Mouse (Mus musculus) layer of hippocampus, adult 11-12 months (tissue): Measurements from ENCODE around the gene Egln3.

Source experiments
- DNase-seq: peaks from one replicate; pipeline ENCODE4 v3.0.0; 2022; ENCODE audit warnings: low spot score

The Egln3 gene

DNA sequence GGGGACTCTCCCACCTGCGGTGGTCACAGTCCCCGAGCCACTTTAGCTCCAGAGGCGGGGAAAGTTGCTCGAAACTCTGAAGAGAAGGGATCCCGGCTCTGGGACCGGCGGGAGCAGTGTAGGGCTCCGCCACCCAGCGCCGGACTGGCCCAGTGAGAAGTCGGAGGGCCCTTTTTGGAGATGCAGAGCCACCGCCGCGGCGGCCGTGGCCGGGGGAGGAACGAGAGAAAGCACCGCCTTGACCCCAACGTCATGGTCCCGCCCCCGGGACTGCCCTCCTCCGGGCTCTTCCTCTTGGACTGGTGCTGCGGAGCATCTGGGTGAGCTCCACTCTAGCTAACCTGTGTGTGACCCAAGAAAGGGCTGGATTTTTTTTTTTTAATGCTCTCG is at the start of gene Egln3:
Gene Egln3, minus strand, starts transcription at position 205 of the 390 bp plus-strand sequence.
- peak; percentile 77 for DNase-seq

DNA sequence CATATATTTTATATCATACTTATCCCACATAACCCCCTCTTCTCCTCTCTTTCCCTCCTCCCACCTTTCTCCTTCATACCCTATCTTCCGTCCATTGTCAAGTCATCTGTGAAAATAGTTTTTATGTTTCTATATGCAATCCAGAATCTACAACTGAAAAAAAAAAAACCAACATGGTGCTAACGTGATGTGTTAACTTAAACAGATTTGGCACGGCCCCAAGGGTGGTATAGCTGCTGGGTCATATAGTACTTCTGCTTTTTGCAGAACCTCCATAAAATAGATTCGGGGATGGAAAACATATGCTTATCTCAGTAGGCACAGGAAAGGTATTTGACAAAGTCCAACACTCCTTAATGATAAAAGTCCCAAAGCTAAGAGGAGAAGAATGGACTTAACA is 49.8 kb upstream of the Egln3 start:
- no peak for DNase-seq

DNA sequence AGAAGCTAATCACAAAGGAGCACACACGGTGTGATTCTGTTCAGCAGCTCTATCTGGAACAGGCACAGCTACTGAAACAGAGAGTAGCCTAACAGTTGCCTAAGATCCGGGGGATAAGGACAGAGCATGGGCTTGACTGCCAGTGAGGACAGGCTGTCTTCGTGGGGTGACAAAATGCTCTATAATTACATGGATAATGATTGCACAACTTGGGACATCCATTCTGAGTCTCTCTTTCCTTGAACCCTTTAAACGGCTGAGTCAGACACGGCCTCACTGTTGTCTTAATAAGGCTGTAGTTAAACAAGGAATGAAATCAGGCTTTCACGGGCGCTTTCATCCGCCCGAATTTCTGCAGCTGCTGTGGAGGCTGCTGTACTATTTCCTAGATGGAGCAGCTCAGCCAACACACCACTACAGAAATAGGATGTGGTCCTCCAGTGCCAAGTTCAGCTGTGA is 48.3 kb upstream of the Egln3 start:
- DNase-seq, result peak; percentile 17

DNA sequence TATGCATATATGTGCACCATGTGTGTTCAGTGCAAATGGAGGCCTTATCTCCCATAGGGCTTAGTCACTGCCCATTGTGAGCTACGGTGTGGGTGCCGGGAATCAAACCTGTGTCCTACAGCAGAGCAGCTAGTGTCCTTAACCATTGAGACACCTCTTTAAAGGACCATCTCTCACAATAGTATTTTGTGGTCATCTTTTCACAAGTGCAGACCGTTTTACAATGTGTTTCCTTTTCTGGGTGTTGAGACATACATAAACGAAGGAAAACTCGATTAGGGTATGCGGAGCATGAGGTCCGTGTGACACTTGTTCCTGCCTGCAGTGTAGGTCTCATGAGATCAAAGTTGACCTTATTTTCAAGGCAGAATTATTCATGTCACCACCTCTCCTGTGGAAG is 44.2 kb upstream of the Egln3 start:
- no peak for DNase-seq

DNA sequence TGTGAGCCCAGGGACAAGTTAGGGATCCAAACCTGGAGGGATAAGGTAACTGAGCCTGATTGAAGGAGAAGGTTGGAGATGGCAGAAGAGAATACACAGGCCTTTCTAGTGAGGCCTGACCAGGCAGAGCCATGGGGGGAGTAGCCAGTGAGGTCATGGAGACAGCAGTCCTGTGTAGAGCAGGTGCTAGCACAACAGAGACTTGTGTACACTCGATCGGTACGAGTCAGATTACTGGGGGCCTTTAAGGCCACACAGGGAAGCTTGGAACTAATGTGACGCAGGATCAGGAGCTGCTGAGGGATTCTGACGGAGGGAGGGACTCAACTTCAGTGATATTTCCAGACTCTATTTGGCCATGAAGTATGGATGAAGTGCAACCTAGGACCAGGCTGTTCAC is 39.5 kb upstream of the Egln3 start:
- no peak for DNase-seq

DNA sequence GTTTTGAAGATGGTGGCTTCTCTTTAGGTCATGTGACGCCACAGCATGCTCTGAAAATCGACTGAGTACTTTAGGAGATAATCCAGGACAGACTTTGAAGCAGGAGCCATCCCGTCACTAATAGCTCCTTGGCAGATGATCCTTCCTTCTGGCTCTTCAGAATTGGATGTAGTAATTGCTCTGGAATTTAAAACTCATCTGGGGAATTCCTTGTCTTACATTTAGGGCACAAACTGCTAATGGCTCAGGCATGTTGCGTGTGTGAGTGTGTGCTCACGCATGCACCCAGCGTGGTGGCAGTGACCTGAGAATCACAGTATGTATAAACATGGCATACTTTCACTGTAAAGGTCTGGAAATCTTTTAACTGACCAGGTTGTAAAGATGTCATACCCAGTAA is 38.3 kb upstream of the Egln3 start:
- DNase-seq, result no peak

DNA sequence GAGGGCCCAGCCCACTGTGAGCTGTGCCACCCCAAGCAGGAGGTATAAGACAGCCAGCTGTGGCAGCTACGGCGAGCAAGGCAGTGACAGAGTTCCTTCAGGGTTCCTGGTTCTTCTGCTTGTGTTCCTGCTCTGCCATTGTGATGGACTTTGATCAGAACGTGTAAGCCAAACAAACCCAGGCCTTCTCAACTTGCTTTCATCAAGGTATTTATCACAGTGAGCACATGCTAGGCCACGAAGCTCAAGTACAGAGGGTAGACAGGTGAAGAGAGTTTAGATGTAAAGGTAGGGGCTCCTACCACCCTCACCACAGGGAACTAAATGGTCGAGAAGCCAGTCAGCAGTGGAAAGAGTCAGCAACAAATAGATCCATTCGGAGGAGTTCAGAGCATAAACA is 30.1 kb upstream of the Egln3 start:
- no peak for DNase-seq

DNA sequence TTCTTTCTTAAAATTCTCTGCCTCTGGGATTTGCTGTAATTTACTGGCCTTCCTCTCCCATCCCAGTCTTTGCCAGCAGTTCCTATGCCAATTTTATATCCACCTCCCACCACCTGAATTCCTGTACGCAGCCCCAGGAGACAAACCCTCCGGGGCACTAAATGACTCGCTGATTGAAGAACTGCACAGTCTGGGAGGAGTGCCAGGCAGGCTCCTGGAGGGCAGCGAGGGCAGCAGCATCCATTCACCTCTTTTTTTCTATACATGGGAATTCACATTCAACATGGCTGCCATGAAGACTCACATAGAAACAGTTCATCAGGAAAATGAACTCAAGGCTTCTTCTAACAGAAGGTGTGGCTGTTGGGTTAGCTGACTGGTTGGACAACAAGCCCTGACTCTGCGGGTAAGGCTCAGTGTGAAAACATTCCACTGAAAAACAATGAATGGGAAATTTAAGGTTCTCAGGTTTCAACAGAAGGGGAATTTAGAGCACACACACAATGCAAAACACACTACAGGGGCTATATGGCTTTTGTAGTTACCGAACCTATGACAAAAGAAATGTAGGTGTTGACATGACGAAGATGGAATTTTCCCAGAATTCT is 29.4 kb upstream of the Egln3 start:
- no peak for DNase-seq

DNA sequence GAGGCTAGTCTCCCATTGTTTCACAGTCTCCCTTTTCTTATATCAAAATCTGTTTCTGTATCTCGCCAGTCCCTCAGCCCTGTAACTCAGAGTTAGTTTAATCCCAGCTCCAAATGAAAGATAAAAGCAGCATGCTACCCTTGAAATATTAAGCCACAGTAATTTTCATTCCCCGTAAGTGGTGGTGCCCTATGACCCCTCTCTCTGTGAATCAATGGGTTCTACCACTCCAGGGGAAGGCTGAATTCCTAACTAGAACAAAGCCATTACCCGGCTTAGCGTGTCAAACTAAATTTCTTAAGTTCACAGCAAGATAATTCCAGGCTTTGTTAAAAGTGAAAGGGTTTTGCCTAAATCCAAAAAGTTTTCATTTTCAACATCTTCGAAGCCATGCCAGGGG is 28.8 kb upstream of the Egln3 start:
- no peak for DNase-seq

DNA sequence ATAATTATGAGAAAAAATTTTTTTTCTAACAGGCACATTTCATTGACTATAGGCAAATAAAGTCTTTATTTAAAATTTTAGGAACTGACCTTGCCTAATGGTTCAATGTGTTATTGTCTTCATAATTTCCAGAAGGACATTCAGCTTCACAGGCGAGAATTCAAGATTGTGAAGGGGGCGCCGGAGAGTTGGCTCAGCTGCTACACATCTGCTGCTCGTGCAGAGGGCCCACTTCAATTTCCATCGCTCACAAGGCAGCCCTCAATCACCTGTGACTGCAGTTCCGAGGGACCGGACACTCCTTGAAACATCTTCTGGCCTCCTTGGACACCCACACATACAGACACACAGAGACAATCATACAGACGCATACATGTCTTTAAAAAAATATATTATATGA is 23.9 kb upstream of the Egln3 start:
- DNase-seq, result no peak

DNA sequence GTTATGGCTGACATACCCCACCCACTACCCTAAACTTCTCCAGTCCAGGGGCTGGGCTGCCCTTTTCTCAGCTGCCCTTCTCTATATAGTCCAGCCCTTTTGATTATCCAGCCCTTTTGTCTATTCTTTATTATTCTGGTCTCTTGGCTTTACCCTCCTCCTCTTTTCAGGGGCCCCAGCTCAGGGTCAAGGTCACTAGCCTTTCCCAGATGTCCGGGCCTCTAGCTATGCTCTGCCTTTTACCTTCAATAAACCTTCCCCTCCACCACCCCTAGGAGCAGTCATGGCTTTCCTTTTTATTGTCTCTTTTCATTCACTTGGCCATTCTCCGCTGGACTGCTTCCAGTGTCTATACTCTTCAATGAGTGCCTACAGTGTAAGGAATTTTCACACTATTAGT is 22.7 kb upstream of the Egln3 start:
- no peak for DNase-seq

DNA sequence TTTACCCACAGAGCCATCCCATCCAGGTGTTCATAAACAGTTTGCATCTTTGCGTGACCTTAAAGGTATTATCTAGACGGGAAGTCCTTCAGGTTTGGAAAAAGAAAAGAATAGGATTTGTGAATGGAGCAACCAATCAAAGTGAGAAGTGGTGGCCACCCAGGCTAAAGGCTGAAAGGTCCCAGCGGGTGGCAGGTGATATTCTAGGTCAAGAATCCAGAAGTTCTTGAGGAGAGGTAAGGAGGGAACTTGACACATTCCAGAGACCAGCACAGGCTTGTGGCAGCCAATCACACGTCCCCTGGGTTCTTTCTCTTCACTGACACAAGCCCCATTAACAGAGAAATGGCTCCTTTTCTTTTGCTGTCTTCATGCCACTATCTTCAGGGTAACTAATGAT is 21.9 kb upstream of the Egln3 start:
- DNase-seq, result no peak

DNA sequence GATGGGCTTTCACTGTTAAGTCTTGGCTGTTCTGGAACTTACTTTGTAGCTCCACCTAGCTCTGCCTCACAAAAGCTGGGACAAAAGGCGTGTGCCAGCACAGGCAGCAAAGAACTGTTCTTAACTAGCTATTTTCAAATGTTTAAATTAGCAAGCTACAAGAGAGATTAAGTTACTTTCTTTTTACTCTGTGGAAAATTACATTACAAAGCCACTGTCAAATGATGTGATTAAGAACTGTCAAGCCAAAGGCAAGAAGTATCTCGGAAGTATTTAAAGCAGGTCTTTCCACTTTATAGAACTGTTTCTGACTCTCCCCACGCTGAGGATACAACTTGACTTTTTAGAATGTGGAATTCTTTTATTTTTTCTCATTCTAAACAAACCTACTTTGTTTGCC is 21.4 kb upstream of the Egln3 start:
- DNase-seq, result no peak

DNA sequence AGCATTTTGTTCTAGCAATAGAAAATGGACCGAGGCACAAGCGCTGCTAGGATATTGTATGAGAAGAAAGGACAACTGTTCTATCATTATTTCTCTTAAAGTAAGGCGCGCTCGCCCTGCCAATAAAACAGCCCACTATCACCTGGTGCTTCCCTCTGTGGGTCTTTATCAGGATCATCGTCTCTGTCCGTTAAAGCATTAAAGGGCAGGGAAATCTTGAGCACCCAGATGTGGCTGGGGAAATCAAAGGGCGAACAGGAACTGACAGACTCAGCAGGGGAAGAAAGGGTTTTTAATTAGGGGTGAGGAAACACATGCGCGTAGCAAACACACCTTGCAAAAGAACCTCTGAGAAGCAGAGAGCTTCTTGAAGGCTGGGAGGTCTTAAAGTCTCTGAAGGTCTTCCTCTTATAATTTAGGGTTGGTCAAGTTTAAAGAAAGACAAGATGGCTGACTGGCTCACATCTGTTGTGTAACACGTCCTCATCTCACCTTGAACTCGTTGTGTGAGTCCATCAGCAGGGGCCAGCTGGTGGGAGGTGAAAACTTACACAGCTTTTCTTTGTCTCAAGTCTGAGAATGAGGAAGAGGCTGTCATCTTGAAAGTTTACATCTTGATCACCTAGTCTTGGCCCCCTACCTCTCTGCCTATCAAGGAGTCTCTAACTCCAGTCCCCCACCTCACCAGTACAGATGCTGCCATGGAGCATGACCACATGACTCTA is 18.5 kb upstream of the Egln3 start:
- no peak for DNase-seq

DNA sequence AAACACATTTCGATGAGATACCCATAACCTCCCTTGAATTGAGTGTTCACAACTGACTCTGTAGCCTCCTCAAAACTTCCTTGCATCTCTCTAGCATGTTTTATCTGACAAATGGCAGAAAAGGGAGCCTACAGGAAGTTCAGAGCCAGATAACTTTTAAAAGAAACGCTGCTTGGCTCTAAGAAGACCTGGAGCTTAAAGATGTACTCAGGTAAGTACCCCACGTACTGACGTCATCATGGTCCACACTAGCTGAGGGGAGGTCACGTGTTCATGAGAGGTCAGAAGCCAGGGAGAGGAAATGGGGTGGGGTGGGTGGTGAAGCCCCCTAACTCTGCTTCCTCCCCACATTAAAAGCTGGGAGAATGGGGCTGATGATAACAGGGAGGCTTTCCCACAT is 13.0 kb upstream of the Egln3 start:
- no peak for DNase-seq

DNA sequence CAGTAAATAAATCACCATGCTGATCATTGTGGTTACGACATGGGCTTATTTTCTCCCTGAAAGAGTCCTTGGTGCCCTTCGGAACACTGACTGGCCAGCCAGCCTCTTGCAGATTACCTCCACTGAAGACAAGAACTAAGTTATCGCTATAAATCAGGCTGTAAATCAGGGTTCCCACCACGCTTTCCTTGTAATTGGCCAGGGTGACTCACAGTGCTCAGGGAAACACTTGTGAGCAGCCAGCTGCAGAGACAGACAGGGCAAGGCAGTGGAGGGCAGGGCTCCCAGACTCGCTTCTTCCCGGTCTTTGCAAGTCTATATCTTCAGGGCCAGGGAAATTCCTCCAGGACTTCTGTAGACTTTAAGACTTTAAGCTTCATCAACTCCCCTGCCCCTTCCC is 10.8 kb upstream of the Egln3 start:
- no peak for DNase-seq

DNA sequence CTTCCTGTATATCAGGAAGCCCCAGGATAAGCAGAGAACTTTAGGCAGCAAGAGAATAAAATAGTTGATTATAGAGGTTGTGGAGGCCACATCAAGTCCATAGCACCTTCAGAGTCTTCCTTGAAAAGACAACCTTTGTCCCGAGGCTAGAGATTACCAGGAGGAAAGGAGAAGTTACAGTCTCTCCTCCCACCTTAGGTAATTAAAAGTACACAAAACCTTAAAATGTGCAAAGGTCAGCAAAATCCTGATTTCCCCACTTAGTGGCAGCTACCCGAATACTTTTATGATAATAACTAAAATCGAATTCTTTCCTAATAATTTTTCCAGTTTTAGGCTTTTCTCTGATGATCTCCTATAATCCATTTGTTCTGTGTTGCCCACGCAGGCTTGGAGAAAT is 10.2 kb upstream of the Egln3 start:
- no peak for DNase-seq

DNA sequence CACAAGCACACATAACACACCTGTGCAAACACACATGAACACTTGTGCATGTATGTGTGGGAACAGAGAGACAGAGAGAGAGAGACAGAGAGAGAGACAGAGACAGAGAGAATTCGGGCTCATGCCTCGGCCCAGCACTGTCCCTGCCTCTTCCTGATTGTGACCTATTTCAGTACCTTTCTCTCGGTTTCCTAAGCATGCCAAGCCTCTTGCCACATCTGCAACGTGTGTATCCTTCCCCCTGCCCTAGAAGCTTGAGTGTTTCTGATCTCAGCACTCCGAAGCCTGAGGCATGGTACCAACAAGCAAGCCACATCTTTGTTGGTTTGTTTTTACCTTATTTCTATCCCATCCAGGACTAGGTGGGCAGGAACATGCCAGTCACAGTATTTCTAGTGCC is 9.6 kb upstream of the Egln3 start:
- DNase-seq, result no peak

DNA sequence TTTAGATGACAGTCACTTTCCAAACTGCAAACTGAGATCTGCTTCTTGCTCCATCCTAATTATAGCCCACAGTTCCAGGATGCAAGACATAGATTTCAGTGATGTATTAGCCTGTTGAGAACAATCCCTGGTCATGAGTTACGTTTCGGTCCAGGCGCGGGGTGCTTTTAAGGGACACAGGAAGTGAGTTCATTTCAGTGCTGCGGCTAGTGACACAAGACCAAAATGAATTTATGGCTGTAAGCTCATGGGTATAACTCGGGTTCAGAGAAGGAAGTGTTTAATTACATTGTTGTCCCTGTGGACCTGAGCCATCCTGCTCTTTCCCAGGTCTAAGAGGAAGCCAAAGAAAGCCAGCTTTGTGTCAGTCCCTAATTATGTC is 5.5 kb upstream of the Egln3 start:
- DNase-seq, result no peak

DNA sequence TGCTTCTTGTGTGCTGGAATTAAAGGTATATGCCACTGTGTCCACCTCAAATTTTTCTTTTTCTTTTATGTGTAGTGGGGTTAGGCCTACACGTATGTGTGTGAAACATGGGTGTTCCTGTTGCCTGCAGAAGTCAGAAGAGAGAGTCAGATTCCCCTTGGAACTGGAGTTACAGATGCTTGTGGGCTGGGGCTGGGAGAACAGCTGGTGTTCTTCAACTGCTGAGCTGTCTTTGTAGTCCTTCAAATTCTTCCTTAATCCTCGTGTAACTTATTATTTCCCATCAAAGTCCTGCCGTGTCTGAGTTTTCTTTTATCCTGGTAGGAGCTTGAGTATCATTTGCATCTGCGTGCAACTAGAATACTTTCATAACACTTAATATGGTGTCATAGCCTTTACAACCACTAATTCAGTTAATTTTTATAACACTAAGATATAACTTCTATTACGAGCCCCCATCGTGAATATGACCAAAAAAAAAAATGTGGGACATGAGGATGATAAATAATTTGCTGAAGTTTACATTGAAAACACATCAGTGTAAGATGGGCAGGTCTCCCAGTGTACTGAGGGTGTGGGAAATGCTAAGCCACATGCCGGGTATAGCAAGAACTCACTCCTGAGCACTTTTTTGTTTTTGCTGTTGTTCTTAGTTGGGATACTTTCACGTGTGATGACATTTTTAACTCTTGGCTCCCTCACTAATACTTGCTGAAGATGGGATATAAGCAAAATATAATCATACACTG is 4.9 kb upstream of the Egln3 start:
- DNase-seq, result no peak

DNA sequence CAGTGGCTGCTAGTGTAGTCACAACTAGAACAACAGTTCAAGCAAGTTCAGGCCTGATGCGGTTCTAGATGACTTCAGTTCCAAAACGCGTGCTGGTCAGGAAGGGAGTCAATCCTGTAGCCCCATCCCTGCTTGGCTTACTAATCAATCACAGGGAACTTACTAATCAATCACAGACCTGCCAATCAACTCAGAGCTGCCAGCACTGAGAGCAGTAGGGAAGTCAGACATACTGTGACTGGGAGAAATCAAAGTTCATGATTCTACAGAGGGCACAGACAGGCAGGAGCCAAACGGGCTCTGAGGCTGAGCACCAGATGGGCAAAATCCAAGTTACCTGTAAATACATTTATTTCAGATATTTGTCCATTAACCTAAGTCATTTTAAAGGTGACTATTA is 2.1 kb upstream of the Egln3 start:
- DNase-seq, result no peak

DNA sequence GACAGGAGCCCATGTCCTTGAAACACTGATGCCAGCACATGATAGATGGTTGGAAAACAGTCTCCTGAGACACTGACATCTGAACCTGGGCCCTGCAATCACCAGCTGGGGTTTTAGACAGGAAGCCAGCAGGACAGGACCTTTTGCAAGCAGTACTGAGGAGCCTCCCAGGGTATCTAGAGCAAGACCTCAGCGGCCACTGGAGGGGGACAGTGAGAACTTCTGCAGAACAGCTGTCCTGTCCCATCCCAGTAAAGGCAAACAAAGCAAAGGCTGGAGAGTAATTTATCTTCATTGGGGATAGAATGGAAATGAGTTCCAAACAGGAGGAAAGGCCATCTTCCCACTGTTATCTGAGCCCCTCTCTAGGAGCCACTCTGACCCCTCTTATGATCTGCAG is 1.5 kb upstream of the Egln3 start:
- no peak for DNase-seq
